Mouse (Mus musculus) midbrain, embryonic 14.5 days (tissue): ENCODE measurements around the gene Sh3bp5l. TPM values are rescaled to one million over a fixed set of nuclear protein-coding genes. Genes with fewer than 3 reads are reported as not detected.

ENCODE experiments used
- ATAC-seq: fragments of 200-750 bp; cut with Nextera tagmentation; 2 replicates; pipeline ENCODE4 v1.8.0; 2017; ENCODE audit warnings: moderate number of reproducible peaks, moderate library complexity; ENCODE audit not compliant: low FRiP score, low TSS enrichment
- DNase-seq: peaks from one replicate; pipeline ENCODE4 v3.0.0-alpha.2; 2015
- H3K27ac ChIP-seq: fragments of 300-500 bp; sonication (generic); replicated peaks from 2 replicates; pipeline ENCODE4 v1.5.1; 2014; ENCODE audit warnings: mild to moderate bottlenecking, low read depth, low read length, moderate library complexity
- H3K27me3 ChIP-seq: fragments of 300-500 bp; sonication (generic); 2 replicates; pipeline ENCODE4 v1.6.1; 2014; ENCODE audit warnings: low read length, control low read depth, mixed read lengths; ENCODE audit not compliant: control insufficient read depth, insufficient read depth
- H3K36me3 ChIP-seq: fragments of 300-500 bp; sonication (generic); 2 replicates; pipeline ENCODE4 v1.6.1; 2014; ENCODE audit warnings: low read length, control low read depth; ENCODE audit not compliant: control insufficient read depth, insufficient read depth
- H3K4me1 ChIP-seq: fragments of 300-500 bp; sonication (generic); 2 replicates; pipeline ENCODE4 v1.6.1; 2014; ENCODE audit warnings: mild to moderate bottlenecking, antibody characterized with exemption, low read length, control low read depth; ENCODE audit not compliant: control insufficient read depth, insufficient read depth
- H3K4me2 ChIP-seq: fragments of 300-500 bp; sonication (generic); 2 replicates; pipeline ENCODE4 v1.6.1; 2014; ENCODE audit warnings: mild to moderate bottlenecking, low read length, moderate library complexity
- H3K4me3 ChIP-seq: fragments of 300-500 bp; sonication (generic); replicated peaks from 2 replicates; pipeline ENCODE4 v1.5.1; 2014; ENCODE audit warnings: low read depth, low read length
- H3K9ac ChIP-seq: fragments of 300-500 bp; sonication (generic); replicated peaks from 2 replicates; pipeline ENCODE4 v1.6.1; 2014; ENCODE audit warnings: mild to moderate bottlenecking, low read length, moderate library complexity
- H3K9me3 ChIP-seq: fragments of 300-500 bp; sonication (generic); 2 replicates; pipeline ENCODE4 v1.6.1; 2016; ENCODE audit warnings: low read length, control low read depth, mixed read lengths; ENCODE audit not compliant: control insufficient read depth
- WGBS: fragments of 180-500 bp; shearing (Covaris S2); extraction: QIAGEN DNeasy Blood & Tissue Kit; methylation state at CpG from one replicate; pipeline ENCODE4 v1.1.7; 2014; 5-methylcytosine and 5-hydroxymethylcytosine counted together
- polyA plus RNA-seq: library from polyadenylated mRNA; unstranded; fragments of >200 nt; fragmentation: Nextera tagmentation; extraction: Ambion mirVana; gene quantifications from 2 replicates; pipeline ENCODE4 v1.2.1, GENCODE M21; 2014

Sh3bp5l gene
- polyA plus RNA-seq, 1 experiment from 2014 or later: 40.7 TPM

DNA sequence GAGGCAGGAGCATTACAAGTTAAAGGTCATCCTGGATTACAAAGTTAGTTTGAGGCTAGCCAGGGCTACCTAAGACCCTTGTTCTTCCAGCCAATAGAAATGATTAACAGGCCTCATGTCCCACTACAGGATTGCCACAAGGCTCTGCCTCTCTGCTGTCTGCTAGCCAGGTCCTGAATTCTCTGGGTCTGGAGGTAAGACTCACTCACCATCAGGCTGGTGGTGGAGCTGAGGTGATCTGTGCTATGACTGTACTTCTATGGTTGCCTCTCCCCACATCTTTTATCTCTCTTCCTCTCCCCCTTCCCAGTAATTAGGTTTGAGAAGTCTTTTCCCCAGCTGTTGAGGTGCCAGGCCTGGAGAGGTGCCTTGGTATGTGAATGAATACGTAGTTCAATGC is 49.0 kb downstream of the Sh3bp5l start:
- Histone ChIP-seq H3K4me1 (no peaks in the 10 kb centered on the region), H3K4me2 (no peak overlapping the region), H3K9me3 (no peaks in the 10 kb centered on the region), H3K27ac (no peak overlapping the region), H3K27me3 (no peaks in the 10 kb centered on the region), H3K36me3 (no peaks in the 10 kb centered on the region), H3K4me3 (no peak overlapping the region), H3K9ac (no peak overlapping the region)
- ATAC-seq (no peak), DNase-seq (no peak)
- 100% methylated on average over 1 of the region's 1 CpGs for WGBS

DNA sequence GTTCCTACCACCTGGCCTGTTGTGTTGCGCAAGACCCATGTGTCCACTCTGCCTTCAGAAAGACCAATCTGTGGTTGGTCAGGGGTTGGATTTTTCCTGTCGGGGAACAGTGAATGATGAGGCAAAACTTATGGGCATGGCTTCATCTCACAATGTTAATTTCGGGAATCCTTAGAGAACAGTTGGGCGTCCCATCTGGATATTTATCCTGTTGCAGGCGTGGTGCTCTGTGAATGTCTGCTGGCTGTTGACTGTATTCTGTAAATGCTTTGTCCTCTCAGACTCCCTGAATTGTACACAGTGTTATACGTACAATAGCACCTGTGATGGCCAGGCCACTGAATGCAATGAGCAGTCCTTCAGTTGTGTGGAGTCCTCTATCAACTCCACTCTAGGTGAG is 51.9 kb downstream of the Sh3bp5l start:
- H3K27me3 ChIP-seq: no peaks in the 10 kb centered on the region
- H3K4me1 ChIP-seq: no peaks in the 10 kb centered on the region
- no peak for ATAC-seq
- H3K4me3 ChIP-seq: no peak overlapping the region
- 95% methylated on average over 6 of the region's 6 CpGs for WGBS
- no peak for DNase-seq
- H3K36me3 ChIP-seq: no peaks in the 10 kb centered on the region
- no peak overlapping the region for H3K4me2 ChIP-seq
- no peaks in the 10 kb centered on the region for H3K9me3 ChIP-seq
- no peak overlapping the region for H3K9ac ChIP-seq
- no peak overlapping the region for H3K27ac ChIP-seq

Other genes starting within 250 kb of the Sh3bp5l start
- not detected in 2 replicates for gene Gm12248, start 237.6 kb upstream of the Sh3bp5l start, polyA plus RNA-seq
- 107 and 117 TPM in 2 replicates for gene Cnot8, start 226.6 kb upstream of the Sh3bp5l start, polyA plus RNA-seq
- gene Gemin5, start 162.2 kb upstream of the Sh3bp5l start, polyA plus RNA-seq: 14.1 and 15.7 TPM in 2 replicates
- gene Mrpl22, start 159.1 kb upstream of the Sh3bp5l start, polyA plus RNA-seq: 101 and 102 TPM in 2 replicates
- 0.46 and 3.2 TPM in 2 replicates for gene Igtp, start 131.2 kb upstream of the Sh3bp5l start, polyA plus RNA-seq
- gene Irgm2, start 131.1 kb upstream of the Sh3bp5l start, polyA plus RNA-seq: 0.43 and 1.3 TPM in 2 replicates
- gene 4930438A08Rik, start 55.9 kb upstream of the Sh3bp5l start, polyA plus RNA-seq: not detected in 2 replicates
- 14.2 and 24.9 TPM in 2 replicates for gene Zfp692, start 23.7 kb upstream of the Sh3bp5l start, polyA plus RNA-seq
- gene Zfp672, start 385 bp upstream of the Sh3bp5l start, polyA plus RNA-seq: 38.1 and 43.3 TPM in 2 replicates
- not detected in 2 replicates for gene Lypd8, start 48.3 kb downstream of the Sh3bp5l start, polyA plus RNA-seq
- gene 1810065E05Rik, start 90.4 kb downstream of the Sh3bp5l start, polyA plus RNA-seq: not detected in 2 replicates
- not detected in 2 replicates for gene Gm12253, start 101.8 kb downstream of the Sh3bp5l start, polyA plus RNA-seq
- gene Lypd9, start 122.2 kb downstream of the Sh3bp5l start, polyA plus RNA-seq: not detected in 2 replicates
- gene Olfr30, start 131.5 kb downstream of the Sh3bp5l start, polyA plus RNA-seq: not detected in 2 replicates
- not detected in 2 replicates for gene Olfr332, start 161.8 kb downstream of the Sh3bp5l start, polyA plus RNA-seq
- gene Olfr331, start 171.8 kb downstream of the Sh3bp5l start, polyA plus RNA-seq: not detected in 2 replicates
- gene Olfr330, start 204.1 kb downstream of the Sh3bp5l start, polyA plus RNA-seq: not detected in 2 replicates
- gene Olfr329-ps, start 215.7 kb downstream of the Sh3bp5l start, polyA plus RNA-seq: not detected in 2 replicates
- 0.12 TPM in 1 of 2 replicates, not detected in the other for gene Olfr328, start 224.9 kb downstream of the Sh3bp5l start, polyA plus RNA-seq
- gene Olfr224, start 239.8 kb downstream of the Sh3bp5l start, polyA plus RNA-seq: not detected in 2 replicates
- not detected in 2 replicates for gene Olfr325, start 247.0 kb downstream of the Sh3bp5l start, polyA plus RNA-seq